In genomic region chr4:95483571-95483970, GRCm38 (mm10) we compare ENCODE assay signal across 8 mouse cellular contexts.
DNase-seq lines count a peak whose midpoint lies in the region; ATAC-seq and TF ChIP-seq lines count a peak whose summit lies in the region.

No protein-coding gene starts in this region.

- H3K4me1 ChIP-seq in heart, embryonic 11.5 days (ENCODE audit: control insufficient read depth, insufficient read depth, low read length): 0 out of 2 replicates have a peak, but pooled peaks cover 5% of the 10 kb centered on the region
- no peaks in the 10 kb centered on the region for H3K4me1 ChIP-seq in midbrain, embryonic 10.5 days

- peak; percentile 4 for DNase-seq in left cerebral cortex, postnatal 4 days
- no peak for DNase-seq in left cerebral cortex, adult 2 months (ENCODE audit: extremely low spot score in 1 of 2, low spot score in 2 of 2)
- DNase-seq in kidney, postnatal 25 days: peak; percentile 36 to 63
- DNase-seq in testis, postnatal 10 days (ENCODE audit: low spot score): peak; percentile 42
- DNase-seq in left cerebral cortex, adult 11 months (ENCODE audit: low spot score): no peak
- no peak for DNase-seq in thymus, postnatal 36 days
- no peak for DNase-seq in midbrain, embryonic 10.5 days (ENCODE audit: low spot score)

- WGBS in heart, embryonic 11.5 days (ENCODE audit: insufficient replicate concordance): 49% methylated on average over 6 of the region's 6 CpGs
- 87% methylated on average over 6 of the region's 6 CpGs for WGBS in midbrain, embryonic 10.5 days

- H3K27me3 ChIP-seq in heart, embryonic 11.5 days (ENCODE audit: control insufficient read depth, insufficient read depth, low read length): no peaks in the 10 kb centered on the region
- no peaks in the 10 kb centered on the region for H3K27me3 ChIP-seq in midbrain, embryonic 10.5 days (ENCODE audit: low read depth, poor library complexity, severe bottlenecking)

- no peaks in the 10 kb centered on the region for H3K9me3 ChIP-seq in heart, embryonic 11.5 days (replicated peaks; ENCODE audit: control insufficient read depth, low read length)
- H3K9me3 ChIP-seq in midbrain, embryonic 10.5 days (replicated peaks): no peaks in the 10 kb centered on the region

- H3K27ac ChIP-seq in left cerebral cortex, adult 2 months: no peak overlapping the region
- H3K27ac ChIP-seq in heart, embryonic 11.5 days (ENCODE audit: low read depth, low read length): no peak overlapping the region
- H3K27ac ChIP-seq in midbrain, embryonic 10.5 days (replicated peaks): no peak overlapping the region

- no peak overlapping the region for H3K9ac ChIP-seq in heart, embryonic 11.5 days (ENCODE audit: low read depth, low read length)

- ATAC-seq in heart, embryonic 11.5 days (replicated peaks; ENCODE audit: insufficient number of reproducible peaks, low FRiP score, low TSS enrichment): 0 out of 2 replicates have a peak, but pooled peaks have one; percentile 26

- intact Hi-C loops in left cerebral cortex, postnatal 4 days (cut with DNase I): no loop called here
- intact Hi-C loops in left cerebral cortex, adult 2 months (cut with DNase I): no loop called here

- no peak overlapping the region for H3K4me2 ChIP-seq in heart, embryonic 11.5 days

- TF ChIP-seq CTCF in left cerebral cortex, adult 2 months (IDR thresholded peaks at IDR 0.05): no peak

- no peaks in the 10 kb centered on the region for H3K36me3 ChIP-seq in heart, embryonic 11.5 days (ENCODE audit: control insufficient read depth, insufficient read depth, low read length)
- no peaks in the 10 kb centered on the region for H3K36me3 ChIP-seq in midbrain, embryonic 10.5 days

- no peak overlapping the region for H3K4me3 ChIP-seq in left cerebral cortex, adult 2 months
- H3K4me3 ChIP-seq in heart, embryonic 11.5 days (ENCODE audit: low read depth, low read length): no peak overlapping the region
- H3K4me3 ChIP-seq in midbrain, embryonic 10.5 days: no peak overlapping the region

Comparison
In these comparisons a context has a peak if more than half of its experiments do, and no peak if none do; other contexts are left out.
1. DNase-seq: peak in left cerebral cortex, postnatal 4 days (single experiment), kidney, postnatal 25 days (2 of 2) and testis, postnatal 10 days (single experiment); none in left cerebral cortex, adult 2 months (0 of 2), left cerebral cortex, adult 11 months (single experiment), thymus, postnatal 36 days (0 of 2) and midbrain, embryonic 10.5 days (single experiment).